Mouse (Mus musculus) cortical plate, adult 2 months (tissue): ENCODE results near the gene Syngr4.

Source experiments
- CTCF ChIP-seq: fragments of 200-500 bp; IDR thresholded peaks from 2 replicates; pipeline ENCODE4 v1.5.1; 2011; ENCODE audit warnings: mild to moderate bottlenecking, control low read depth, low read length; ENCODE audit not compliant: insufficient read depth; ENCODE audit errors: extremely low read depth
- POLR2A ChIP-seq: fragments of 200-500 bp; IDR thresholded peaks from 2 replicates; pipeline ENCODE4 v1.6.1; 2011; ENCODE audit warnings: mild to moderate bottlenecking, low read length, control low read depth; ENCODE audit not compliant: insufficient read depth; ENCODE audit errors: extremely low read depth

- TF ChIP-seq CTCF = no peak
- TF ChIP-seq POLR2A = no peak
Measured at GRCm38 (mm10) chr7:45869787-45870186, 26.7 kb downstream of the Syngr4 start.
